Mouse (Mus musculus) adrenal gland (tissue): ENCODE results near the gene Fgf10.

Experiments
- intact Hi-C: fragments of 180-260 bp; cut with DNase I; formaldehyde crosslinking; loops from one replicate; pipeline ENCODE4 v1.15.1; 2025

Gene Fgf10

GRCm38 (mm10) chr13:118835078-118835477 lies 165.5 kb downstream of the Fgf10 start:
- intact Hi-C loops, result no loop called here
